Mouse (Mus musculus) heart, postnatal 25 days (tissue): ENCODE results near the gene Gm20431. TPM values are rescaled to one million over a fixed set of nuclear protein-coding genes. Genes with fewer than 3 reads are reported as not detected.

Experiments
- DNase-seq: peaks from one replicate; pipeline ENCODE4 v3.0.0; 2022; ENCODE audit warnings: low spot score
- intact Hi-C: fragments of 180-260 bp; cut with DNase I; formaldehyde crosslinking; loops from one replicate; pipeline ENCODE4 v1.15.1; 2025
- total RNA-seq, 2 experiments: library from RNA; stranded (reverse); gene quantifications; 2 replicates each; pipeline ENCODE4 v1.2.3; 2021

Gm20431 gene
- 10 to 100 TPM; 18.0 to 18.4 TPM for total RNA-seq

- intact Hi-C loops: no loop called here
- peak; percentile 91 for DNase-seq
Measured at GRCm38 (mm10) chr2:167661270-167662203, at the start of gene Gm20431. Gm20431 (minus strand) TSS chr2:167661496.

- DNase-seq: no peak
- intact Hi-C loops: no loop called here
Measured at GRCm38 (mm10) chr2:167710574-167710973, 49.3 kb upstream of the Gm20431 start.

DNA sequence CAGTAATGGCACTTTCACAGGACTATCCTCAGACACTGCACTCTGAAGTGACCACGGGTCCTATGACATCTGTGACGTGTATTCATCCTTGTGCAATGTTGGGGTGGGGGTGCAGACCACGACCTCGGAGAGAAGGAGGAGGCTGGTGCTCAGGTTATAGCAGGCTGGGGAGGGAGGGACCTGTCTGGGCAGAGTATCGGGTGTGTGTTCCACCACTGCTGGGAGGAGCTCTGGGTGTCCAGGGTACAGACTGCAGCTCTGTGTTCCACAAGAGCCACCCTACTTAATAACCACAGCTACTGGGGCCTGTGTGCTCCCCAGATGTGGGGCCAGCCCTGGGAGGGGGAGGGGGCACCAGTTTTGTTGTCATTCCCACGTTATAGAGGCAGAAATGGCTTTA is 48.7 kb upstream of the Gm20431 start:
- intact Hi-C loops: no loop called here
- no peak for DNase-seq

DNA sequence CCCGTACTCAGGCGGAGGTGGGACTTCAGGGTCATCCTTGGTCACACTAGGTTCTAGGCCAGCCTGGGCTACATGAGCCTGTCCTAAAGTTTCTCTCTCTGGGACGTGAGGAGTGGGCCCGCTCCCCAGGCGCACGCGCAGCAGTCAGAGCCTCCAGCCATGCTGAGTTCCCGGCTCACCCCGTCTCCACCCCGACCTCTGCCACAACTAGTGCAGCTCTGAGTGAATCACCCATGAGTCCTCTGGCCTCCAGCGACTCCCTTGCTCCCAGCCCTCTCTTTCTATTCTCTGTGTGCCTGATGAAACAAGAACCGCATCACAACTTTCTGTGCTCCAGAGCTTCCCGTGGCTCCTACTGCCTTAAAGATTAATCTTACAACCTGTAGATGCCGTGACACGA is 47.1 kb upstream of the Gm20431 start:
- intact Hi-C loops: no loop called here
- DNase-seq: no peak

DNA sequence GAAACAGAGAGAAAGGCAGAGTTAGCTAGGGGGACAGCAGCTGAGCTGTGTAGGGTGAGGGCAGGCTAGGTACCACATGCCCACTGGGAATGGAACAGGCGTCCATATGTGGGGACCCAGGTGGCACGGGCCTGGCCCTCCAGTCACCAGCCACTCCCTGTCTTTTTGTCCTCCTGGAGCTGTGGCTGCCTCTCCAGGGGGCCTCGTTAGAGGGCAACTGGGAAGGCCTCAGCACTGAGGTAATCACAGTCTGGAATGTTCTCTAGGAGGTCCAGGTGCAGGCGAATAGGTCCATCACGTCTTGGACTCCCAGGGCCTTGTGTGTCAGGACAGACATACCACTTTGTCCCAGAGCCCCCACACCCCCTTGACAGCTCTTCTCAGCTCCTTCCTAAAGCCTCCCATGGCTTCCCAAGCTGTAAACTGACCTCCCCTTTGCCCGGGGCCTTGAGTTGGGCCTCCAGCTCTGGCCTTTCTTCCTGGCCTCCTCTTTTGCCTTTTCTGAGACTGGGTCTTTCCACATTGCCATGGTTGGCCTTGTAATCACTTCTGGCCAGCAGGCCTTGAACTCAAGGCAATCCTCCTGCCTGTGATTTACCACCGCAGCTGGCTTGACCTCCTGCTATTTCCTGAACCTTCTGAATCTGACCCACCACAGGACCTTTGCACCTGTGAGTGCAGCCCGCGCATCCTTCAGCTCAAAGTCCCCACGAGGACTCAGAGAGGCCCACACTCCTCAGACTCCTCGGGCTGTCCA is 45.1 kb upstream of the Gm20431 start:
- DNase-seq: no peak

GRCm38 (mm10) chr2:167704409-167704808 is 43.1 kb upstream of the Gm20431 start:
- intact Hi-C loops: no loop called here

More for the DNA sequence above, 45.1 kb upstream of the Gm20431 start:
- intact Hi-C loops: no loop called here

GRCm38 (mm10) chr2:167702126-167702525 is 40.8 kb upstream of the Gm20431 start:
- no peak for DNase-seq
- intact Hi-C loops: no loop called here

More at GRCm38 (mm10) chr2:167704409-167704808, 43.1 kb upstream of the Gm20431 start:
- no peak for DNase-seq

- intact Hi-C loops: no loop called here
- no peak for DNase-seq
Measured at GRCm38 (mm10) chr2:167701472-167701871, 40.2 kb upstream of the Gm20431 start.

- DNase-seq: no peak
- intact Hi-C loops: no loop called here
Measured at GRCm38 (mm10) chr2:167700018-167700417, 38.7 kb upstream of the Gm20431 start.

- intact Hi-C loops: loop anchor here (5.0 kb wide), 1 partner anchor 59 kb away; no protein-coding TSS in a partner anchor
- DNase-seq: peak; percentile 58
Measured at GRCm38 (mm10) chr2:167697902-167698301, 36.6 kb upstream of the Gm20431 start.

GRCm38 (mm10) chr2:167696143-167696542 is 34.8 kb upstream of the Gm20431 start:
- intact Hi-C loops: loop anchor here (5.0 kb wide), 1 partner anchor 61 kb away; no protein-coding TSS in a partner anchor

DNA sequence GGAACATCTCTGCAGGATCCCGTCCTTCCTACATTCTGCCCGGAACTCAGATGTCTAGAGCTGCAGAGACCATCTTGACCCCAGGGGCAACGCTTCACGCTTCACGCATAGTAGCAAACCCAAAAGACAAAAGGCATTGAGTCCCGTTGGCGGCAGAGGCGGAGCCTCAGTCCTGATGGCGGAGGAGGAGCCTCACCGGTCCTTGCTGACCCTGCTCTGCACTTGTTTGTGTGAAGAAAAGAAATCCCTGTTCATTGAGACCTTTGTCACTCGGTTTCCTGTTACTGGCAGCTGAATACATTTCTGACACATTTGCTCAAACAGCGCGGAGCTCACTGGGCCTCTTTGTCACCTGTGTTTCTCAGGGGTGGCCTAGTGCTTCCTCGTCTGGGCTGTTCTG is 34.2 kb upstream of the Gm20431 start:
- intact Hi-C loops: loop anchor here (5.0 kb wide), 1 partner anchor 62 kb away; no protein-coding TSS in a partner anchor
- DNase-seq: no peak

More at GRCm38 (mm10) chr2:167696143-167696542, 34.8 kb upstream of the Gm20431 start:
- DNase-seq: peak; percentile 40

DNA sequence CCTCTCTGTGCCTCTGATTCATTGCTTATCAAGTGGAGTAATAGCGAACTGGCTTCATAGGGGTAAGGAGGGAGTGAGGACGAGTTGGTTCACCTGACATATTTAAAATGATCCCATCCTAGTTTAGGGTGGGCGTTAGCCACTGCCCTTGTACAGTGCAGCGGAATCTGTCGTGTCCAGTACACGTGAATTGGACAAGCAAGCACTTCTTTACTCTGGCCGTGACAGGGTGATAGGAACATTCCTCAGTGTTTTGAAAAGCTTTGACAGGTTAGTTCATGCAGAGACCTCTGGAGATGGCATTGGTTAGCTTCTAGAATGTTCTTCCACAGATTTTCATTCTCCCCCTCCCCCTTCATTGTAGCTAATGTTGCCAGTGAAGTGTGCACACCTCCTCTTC is 33.7 kb upstream of the Gm20431 start:
- DNase-seq: no peak
- intact Hi-C loops: loop anchor here (5.0 kb wide), 2 partner anchors 62 to 72 kb away; no protein-coding TSS in a partner anchor

DNA sequence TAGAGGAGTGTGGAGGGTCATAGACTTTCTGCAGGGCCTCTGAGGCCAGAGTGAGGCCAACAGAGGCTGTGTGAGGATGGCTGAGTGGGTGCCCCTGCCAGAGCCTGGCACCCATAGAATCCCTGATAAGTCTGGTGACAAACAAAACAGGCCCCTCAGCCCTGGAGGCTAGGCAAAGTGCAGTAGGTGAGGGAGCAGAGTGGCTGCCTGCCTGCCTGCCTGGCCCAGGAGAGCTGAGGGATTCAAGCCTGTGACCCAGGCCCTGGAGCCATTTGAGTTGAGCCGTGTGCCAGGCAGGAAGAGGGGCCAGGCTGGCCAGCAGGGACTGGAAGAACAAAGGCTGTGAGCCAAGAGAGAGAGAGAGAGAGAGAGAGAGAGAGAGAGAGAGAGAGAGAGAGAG is 32.9 kb upstream of the Gm20431 start:
- intact Hi-C loops: loop anchor here (5.0 kb wide), 1 partner anchor 73 kb away; no protein-coding TSS in a partner anchor
- no peak for DNase-seq

- intact Hi-C loops: loop anchor here (5.0 kb wide), 1 partner anchor 74 kb away; no protein-coding TSS in a partner anchor
- no peak for DNase-seq
Measured at GRCm38 (mm10) chr2:167693540-167693939, 32.2 kb upstream of the Gm20431 start.

GRCm38 (mm10) chr2:167692831-167693230 is 31.5 kb upstream of the Gm20431 start:
- DNase-seq: no peak
- intact Hi-C loops: loop anchor here (5.0 kb wide), 1 partner anchor 74 kb away; no protein-coding TSS in a partner anchor

GRCm38 (mm10) chr2:167691871-167692661 is 30.8 kb upstream of the Gm20431 start:
- no peak for DNase-seq
- intact Hi-C loops: loop anchor here (5.0 kb wide), 1 partner anchor 75 kb away; no protein-coding TSS in a partner anchor

DNA sequence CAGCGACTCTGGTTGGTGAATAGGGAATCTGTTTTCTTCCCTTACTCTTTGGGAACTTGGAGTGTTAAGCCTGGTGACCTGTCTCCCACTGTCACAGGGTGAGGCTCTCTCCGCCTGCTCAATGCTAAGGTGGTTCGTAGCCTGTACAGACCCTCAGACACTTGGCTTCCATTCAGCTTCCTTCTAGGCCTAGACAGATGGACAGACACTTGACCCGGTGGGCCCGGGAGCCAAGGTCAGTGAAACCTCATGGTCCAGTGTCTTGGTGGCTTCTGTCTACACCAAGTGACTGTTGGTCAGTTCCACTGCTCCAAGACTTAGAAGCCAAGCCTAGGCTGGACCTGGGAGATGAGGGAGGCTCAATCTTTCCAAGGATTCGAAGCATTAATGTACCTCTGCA is 30.1 kb upstream of the Gm20431 start:
- no peak for DNase-seq

GRCm38 (mm10) chr2:167690962-167691311 is 29.6 kb upstream of the Gm20431 start:
- intact Hi-C loops: loop anchor here (5.0 kb wide), 1 partner anchor 76 kb away; no protein-coding TSS in a partner anchor
- peak; percentile 75 for DNase-seq

More for the DNA sequence above, 30.1 kb upstream of the Gm20431 start:
- intact Hi-C loops: loop anchor here (5.0 kb wide), 1 partner anchor 76 kb away; no protein-coding TSS in a partner anchor
